Mouse (Mus musculus) cortical plate, adult 2 months (tissue): ENCODE measurements around the gene Apom.

ENCODE experiments used
- CTCF ChIP-seq: fragments of 200-500 bp; IDR thresholded peaks from 2 replicates; pipeline ENCODE4 v1.5.1; 2011; ENCODE audit warnings: mild to moderate bottlenecking, control low read depth, low read length; ENCODE audit not compliant: insufficient read depth; ENCODE audit errors: extremely low read depth
- POLR2A ChIP-seq: fragments of 200-500 bp; IDR thresholded peaks from 2 replicates; pipeline ENCODE4 v1.6.1; 2011; ENCODE audit warnings: mild to moderate bottlenecking, low read length, control low read depth; ENCODE audit not compliant: insufficient read depth; ENCODE audit errors: extremely low read depth

GRCm38 (mm10) chr17:35157661-35158175, 25.9 kb upstream of the Apom start:
- no peak for TF ChIP-seq CTCF
- TF ChIP-seq POLR2A = no peak
